Mouse (Mus musculus): ENCODE results near the gene Plxna4. TPM values are rescaled to one million over a fixed set of nuclear protein-coding genes. Genes with fewer than 3 reads are reported as not detected.

Plxna4 gene
- polyA plus RNA-seq, 1 experiment from 2014 or later = 4.1 TPM

GRCm38 (mm10) chr6:32406316-32407095 is 181.5 kb downstream of the Plxna4 start:
- Histone ChIP-seq H3K9me3 (ENCODE audit: control insufficient read depth, low read length) (no peaks in the 10 kb centered on the region), H3K27me3 (ENCODE audit: control insufficient read depth, insufficient read depth, low read length) (no peaks in the 10 kb centered on the region; the same call in 1 of the 2 replicates), H3K36me3 (ENCODE audit: control insufficient read depth, insufficient read depth, low read length) (no peaks in the 10 kb centered on the region), H3K4me3 (ENCODE audit: low read depth, low read length) (no peak overlapping the region), H3K4me1 (ENCODE audit: control insufficient read depth, insufficient read depth, low read length) (peaks cover 33% of the 10 kb centered on the region), H3K4me2 (ENCODE audit: low read depth, severe bottlenecking) (no peak overlapping the region), H3K9ac (ENCODE audit: low read length) (no peak overlapping the region), H3K27ac (replicated peaks; ENCODE audit: low read depth, low read length) (no peak overlapping the region)
- ATAC-seq (ENCODE audit: insufficient number of reproducible peaks, low FRiP score, low TSS enrichment, low read depth) (no peak), DNase-seq (ENCODE audit: low spot score) (no peak)
- 80% methylated on average over 20 of the region's 20 CpGs for WGBS

- Histone ChIP-seq H3K9ac (ENCODE audit: low read length) (no peak overlapping the region), H3K9me3 (ENCODE audit: control insufficient read depth, low read length) (no peaks in the 10 kb centered on the region), H3K27ac (replicated peaks; ENCODE audit: low read depth, low read length) (no peak overlapping the region), H3K4me1 (ENCODE audit: control insufficient read depth, insufficient read depth, low read length) (peaks cover 9% of the 10 kb centered on the region), H3K4me2 (ENCODE audit: low read depth, severe bottlenecking) (no peak overlapping the region), H3K36me3 (ENCODE audit: control insufficient read depth, insufficient read depth, low read length) (no peaks in the 10 kb centered on the region), H3K27me3 (ENCODE audit: control insufficient read depth, insufficient read depth, low read length) (no peaks in the 10 kb centered on the region), H3K4me3 (ENCODE audit: low read depth, low read length) (no peak overlapping the region)
- DNase-seq (ENCODE audit: low spot score) (no peak), ATAC-seq (ENCODE audit: insufficient number of reproducible peaks, low FRiP score, low TSS enrichment, low read depth) (no peak)
- WGBS = 81% methylated on average over 3 of the region's 3 CpGs
Observed at GRCm38 (mm10) chr6:32402560-32403235, 185.3 kb downstream of the Plxna4 start.

GRCm38 (mm10) chr6:32398261-32398660 is 189.7 kb downstream of the Plxna4 start:
- Histone ChIP-seq H3K4me1 (ENCODE audit: control insufficient read depth, insufficient read depth, low read length) (peaks cover 5% of the 10 kb centered on the region; the same call in 1 of the 2 replicates), H3K36me3 (ENCODE audit: control insufficient read depth, insufficient read depth, low read length) (no peaks in the 10 kb centered on the region), H3K9me3 (ENCODE audit: control insufficient read depth, low read length) (no peaks in the 10 kb centered on the region), H3K4me2 (ENCODE audit: low read depth, severe bottlenecking) (no peak overlapping the region), H3K27ac (replicated peaks; ENCODE audit: low read depth, low read length) (no peak overlapping the region), H3K4me3 (ENCODE audit: low read depth, low read length) (no peak overlapping the region), H3K27me3 (ENCODE audit: control insufficient read depth, insufficient read depth, low read length) (no peaks in the 10 kb centered on the region), H3K9ac (ENCODE audit: low read length) (no peak overlapping the region)
- WGBS = 93% methylated on average over 3 of the region's 3 CpGs
- ATAC-seq (ENCODE audit: insufficient number of reproducible peaks, low FRiP score, low TSS enrichment, low read depth) (no peak), DNase-seq (ENCODE audit: low spot score) (no peak)

- Histone ChIP-seq H3K9me3 (ENCODE audit: control insufficient read depth, low read length) (no peaks in the 10 kb centered on the region), H3K4me2 (ENCODE audit: low read depth, severe bottlenecking) (no peak overlapping the region), H3K4me1 (ENCODE audit: control insufficient read depth, insufficient read depth, low read length) (peaks cover 5% of the 10 kb centered on the region; the same call in 1 of the 2 replicates), H3K4me3 (ENCODE audit: low read depth, low read length) (no peak overlapping the region), H3K27me3 (ENCODE audit: control insufficient read depth, insufficient read depth, low read length) (no peaks in the 10 kb centered on the region), H3K27ac (replicated peaks; ENCODE audit: low read depth, low read length) (no peak overlapping the region), H3K36me3 (ENCODE audit: control insufficient read depth, insufficient read depth, low read length) (no peaks in the 10 kb centered on the region), H3K9ac (ENCODE audit: low read length) (no peak overlapping the region)
- WGBS = 48% methylated on average over 6 of the region's 6 CpGs
- ATAC-seq (ENCODE audit: insufficient number of reproducible peaks, low FRiP score, low TSS enrichment, low read depth) (no peak), DNase-seq (ENCODE audit: low spot score) (peak; percentile 45)
Observed at GRCm38 (mm10) chr6:32397133-32397730, 190.8 kb downstream of the Plxna4 start.

- Histone ChIP-seq H3K4me2 (ENCODE audit: low read depth, severe bottlenecking) (no peak overlapping the region), H3K36me3 (ENCODE audit: control insufficient read depth, insufficient read depth, low read length) (no peaks in the 10 kb centered on the region)
- 94% methylated on average over 9 of the region's 9 CpGs for WGBS
Observed at GRCm38 (mm10) chr6:32395415-32395814, 192.6 kb downstream of the Plxna4 start.

GRCm38 (mm10) chr6:32392262-32392661 is 195.7 kb downstream of the Plxna4 start:
- no peak overlapping the region for H3K27ac ChIP-seq (replicated peaks; ENCODE audit: low read depth, low read length)
- DNase-seq (ENCODE audit: low spot score) = no peak
- 82% methylated on average over 2 of the region's 2 CpGs for WGBS

More at GRCm38 (mm10) chr6:32395415-32395814, 192.6 kb downstream of the Plxna4 start:
- no peak for DNase-seq (ENCODE audit: low spot score)
- H3K27ac ChIP-seq (replicated peaks; ENCODE audit: low read depth, low read length) = no peak overlapping the region
- no peaks in the 10 kb centered on the region for H3K9me3 ChIP-seq (ENCODE audit: control insufficient read depth, low read length)
- no peak overlapping the region for H3K9ac ChIP-seq (ENCODE audit: low read length)
- no peaks in the 10 kb centered on the region for H3K27me3 ChIP-seq (ENCODE audit: control insufficient read depth, insufficient read depth, low read length)
- peaks cover 7% of the 10 kb centered on the region; the same call in 1 of the 2 replicates for H3K4me1 ChIP-seq (ENCODE audit: control insufficient read depth, insufficient read depth, low read length)
- ATAC-seq (ENCODE audit: insufficient number of reproducible peaks, low FRiP score, low TSS enrichment, low read depth) = no peak
- no peak overlapping the region for H3K4me3 ChIP-seq (ENCODE audit: low read depth, low read length)

GRCm38 (mm10) chr6:32388276-32388675 is 199.7 kb downstream of the Plxna4 start:
- Histone ChIP-seq H3K27ac (replicated peaks; ENCODE audit: low read depth, low read length) (no peak overlapping the region), H3K27me3 (ENCODE audit: control insufficient read depth, insufficient read depth, low read length) (no peaks in the 10 kb centered on the region)

More at GRCm38 (mm10) chr6:32392262-32392661, 195.7 kb downstream of the Plxna4 start:
- Histone ChIP-seq H3K4me1 (ENCODE audit: control insufficient read depth, insufficient read depth, low read length) (peaks cover 6% of the 10 kb centered on the region; the same call in 1 of the 2 replicates), H3K27me3 (ENCODE audit: control insufficient read depth, insufficient read depth, low read length) (no peaks in the 10 kb centered on the region), H3K9ac (ENCODE audit: low read length) (no peak overlapping the region), H3K36me3 (ENCODE audit: control insufficient read depth, insufficient read depth, low read length) (no peaks in the 10 kb centered on the region), H3K4me2 (ENCODE audit: low read depth, severe bottlenecking) (no peak overlapping the region), H3K9me3 (ENCODE audit: control insufficient read depth, low read length) (no peaks in the 10 kb centered on the region), H3K4me3 (ENCODE audit: low read depth, low read length) (no peak overlapping the region)
- ATAC-seq (ENCODE audit: insufficient number of reproducible peaks, low FRiP score, low TSS enrichment, low read depth) = no peak

GRCm38 (mm10) chr6:32386915-32387314 is 201.1 kb downstream of the Plxna4 start:
- H3K4me2 ChIP-seq (ENCODE audit: low read depth, severe bottlenecking) = no peak overlapping the region
- H3K9ac ChIP-seq (ENCODE audit: low read length) = no peak overlapping the region
- H3K9me3 ChIP-seq (ENCODE audit: control insufficient read depth, low read length) = no peaks in the 10 kb centered on the region
- WGBS = 82% methylated on average over 2 of the region's 2 CpGs
- no peak for DNase-seq (ENCODE audit: low spot score)
- H3K27me3 ChIP-seq (ENCODE audit: control insufficient read depth, insufficient read depth, low read length) = no peaks in the 10 kb centered on the region
- H3K36me3 ChIP-seq (ENCODE audit: control insufficient read depth, insufficient read depth, low read length) = no peaks in the 10 kb centered on the region
- 0 out of 2 replicates have a peak, but pooled peaks cover 3% of the 10 kb centered on the region for H3K4me1 ChIP-seq (ENCODE audit: control insufficient read depth, insufficient read depth, low read length)
- H3K27ac ChIP-seq (replicated peaks; ENCODE audit: low read depth, low read length) = no peak overlapping the region
- H3K4me3 ChIP-seq (ENCODE audit: low read depth, low read length) = no peak overlapping the region
- no peak for ATAC-seq (ENCODE audit: insufficient number of reproducible peaks, low FRiP score, low TSS enrichment, low read depth)

More at GRCm38 (mm10) chr6:32388276-32388675, 199.7 kb downstream of the Plxna4 start:
- H3K9me3 ChIP-seq (ENCODE audit: control insufficient read depth, low read length) = no peaks in the 10 kb centered on the region
- H3K36me3 ChIP-seq (ENCODE audit: control insufficient read depth, insufficient read depth, low read length) = no peaks in the 10 kb centered on the region
- 85% methylated on average over 1 of the region's 1 CpGs for WGBS
- H3K4me1 ChIP-seq (ENCODE audit: control insufficient read depth, insufficient read depth, low read length) = 0 out of 2 replicates have a peak, but pooled peaks cover 3% of the 10 kb centered on the region
- ATAC-seq (ENCODE audit: insufficient number of reproducible peaks, low FRiP score, low TSS enrichment, low read depth) = no peak
- no peak for DNase-seq (ENCODE audit: low spot score)
- no peak overlapping the region for H3K9ac ChIP-seq (ENCODE audit: low read length)
- no peak overlapping the region for H3K4me3 ChIP-seq (ENCODE audit: low read depth, low read length)
- H3K4me2 ChIP-seq (ENCODE audit: low read depth, severe bottlenecking) = no peak overlapping the region
